Mouse (Mus musculus): ENCODE results near the gene Uhmk1. TPM values are rescaled to one million over a fixed set of nuclear protein-coding genes. Genes with fewer than 3 reads are reported as not detected.

Gene Uhmk1
- polyA plus RNA-seq, 1 experiment from 2014 or later, result 12.8 TPM

- DNase-seq (no peak), ATAC-seq (ENCODE audit: low FRiP score, low TSS enrichment) (no peak)
- no peak overlapping the region for H3K27ac ChIP-seq (replicated peaks; ENCODE audit: low read depth, low read length)
- H3K9me3 ChIP-seq (ENCODE audit: control insufficient read depth, low read length), result no peaks in the 10 kb centered on the region
- no peaks in the 10 kb centered on the region for H3K4me1 ChIP-seq (ENCODE audit: control insufficient read depth, insufficient read depth, low read length)
- no peaks in the 10 kb centered on the region for H3K27me3 ChIP-seq (ENCODE audit: control insufficient read depth, insufficient read depth, low read length)
- no peak overlapping the region for H3K4me3 ChIP-seq (replicated peaks; ENCODE audit: low read depth, low read length)
- H3K36me3 ChIP-seq (ENCODE audit: control insufficient read depth, insufficient read depth, low read length), result no peaks in the 10 kb centered on the region
- no peak overlapping the region for H3K4me2 ChIP-seq (ENCODE audit: low read length)
- no peak overlapping the region for H3K9ac ChIP-seq (replicated peaks; ENCODE audit: low read length)
- 89% methylated on average over 5 of the region's 5 CpGs for WGBS
These were observed 28.7 kb downstream of the Uhmk1 start for GRCm38 (mm10) chr1:170186531-170186930.

DNA sequence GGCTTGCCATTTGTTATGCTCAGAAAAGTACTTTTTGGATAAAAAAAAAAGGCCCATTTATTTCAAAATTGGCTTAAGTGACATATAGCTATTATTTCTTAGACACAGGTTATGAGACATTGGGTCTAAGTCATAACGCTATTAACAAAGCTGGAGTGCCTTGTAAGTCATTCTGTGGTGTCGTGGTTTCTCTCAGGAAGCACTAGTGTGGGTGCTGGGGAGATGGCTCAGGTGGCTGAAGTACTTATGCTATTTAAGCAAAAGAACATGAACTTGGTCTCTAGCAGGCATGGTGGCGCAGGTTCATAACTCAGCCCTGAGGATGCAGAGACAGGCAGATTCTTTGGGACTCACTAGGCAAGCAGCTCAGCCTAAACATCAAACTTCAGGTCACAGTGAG lies 30.1 kb downstream of the Uhmk1 start:
- H3K9ac ChIP-seq (replicated peaks; ENCODE audit: low read length), result no peak overlapping the region
- ATAC-seq (ENCODE audit: low FRiP score, low TSS enrichment) (no peak), DNase-seq (no peak)
- no peaks in the 10 kb centered on the region for H3K36me3 ChIP-seq (ENCODE audit: control insufficient read depth, insufficient read depth, low read length)
- no peak overlapping the region for H3K4me3 ChIP-seq (replicated peaks; ENCODE audit: low read depth, low read length)
- no peaks in the 10 kb centered on the region for H3K27me3 ChIP-seq (ENCODE audit: control insufficient read depth, insufficient read depth, low read length)
- H3K27ac ChIP-seq (replicated peaks; ENCODE audit: low read depth, low read length), result no peak overlapping the region
- no peaks in the 10 kb centered on the region for H3K4me1 ChIP-seq (ENCODE audit: control insufficient read depth, insufficient read depth, low read length)
- H3K4me2 ChIP-seq (ENCODE audit: low read length), result no peak overlapping the region
- H3K9me3 ChIP-seq (ENCODE audit: control insufficient read depth, low read length), result no peaks in the 10 kb centered on the region
- 94% methylated on average over 3 of the region's 3 CpGs for WGBS

DNA sequence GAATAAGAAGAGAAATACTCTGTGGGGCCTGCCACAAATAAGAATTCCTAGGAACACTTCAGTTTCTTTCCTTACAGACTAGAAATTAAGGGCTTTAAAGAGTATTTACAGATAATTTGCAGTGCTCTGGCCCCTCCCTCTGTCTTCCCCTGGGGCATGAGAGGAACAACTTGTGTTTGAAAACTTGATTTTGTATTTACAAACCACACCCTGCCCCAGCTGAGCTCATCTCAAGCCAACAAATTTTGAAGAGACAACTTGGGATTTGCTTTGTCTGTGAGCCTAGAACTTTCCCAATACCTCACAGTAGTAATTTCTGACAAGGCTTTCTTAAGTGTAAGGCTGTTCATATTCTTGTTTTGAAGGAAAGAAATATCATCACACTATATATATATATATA lies 32.5 kb downstream of the Uhmk1 start:
- Histone ChIP-seq H3K4me1 (ENCODE audit: control insufficient read depth, insufficient read depth, low read length) (no peaks in the 10 kb centered on the region), H3K27me3 (ENCODE audit: control insufficient read depth, insufficient read depth, low read length) (no peaks in the 10 kb centered on the region), H3K4me3 (replicated peaks; ENCODE audit: low read depth, low read length) (no peak overlapping the region), H3K9ac (replicated peaks; ENCODE audit: low read length) (no peak overlapping the region), H3K27ac (replicated peaks; ENCODE audit: low read depth, low read length) (no peak overlapping the region), H3K4me2 (ENCODE audit: low read length) (no peak overlapping the region), H3K36me3 (ENCODE audit: control insufficient read depth, insufficient read depth, low read length) (no peaks in the 10 kb centered on the region), H3K9me3 (ENCODE audit: control insufficient read depth, low read length) (no peaks in the 10 kb centered on the region)
- DNase-seq (no peak), ATAC-seq (ENCODE audit: low FRiP score, low TSS enrichment) (no peak)

GRCm38 (mm10) chr1:170176661-170177239 lies 38.4 kb downstream of the Uhmk1 start:
- H3K27me3 ChIP-seq (ENCODE audit: control insufficient read depth, insufficient read depth, low read length), result no peaks in the 10 kb centered on the region
- peaks cover 10% of the 10 kb centered on the region; the same call in 1 of the 2 replicates for H3K4me1 ChIP-seq (ENCODE audit: control insufficient read depth, insufficient read depth, low read length)
- no peaks in the 10 kb centered on the region for H3K36me3 ChIP-seq (ENCODE audit: control insufficient read depth, insufficient read depth, low read length)
- H3K9ac ChIP-seq (replicated peaks; ENCODE audit: low read length), result no peak overlapping the region
- ATAC-seq (ENCODE audit: low FRiP score, low TSS enrichment) (no peak), DNase-seq (no peak)
- 77% methylated on average over 8 of the region's 8 CpGs for WGBS
- no peak overlapping the region for H3K4me2 ChIP-seq (ENCODE audit: low read length)
- no peak overlapping the region for H3K27ac ChIP-seq (replicated peaks; ENCODE audit: low read depth, low read length)
- no peak overlapping the region for H3K4me3 ChIP-seq (replicated peaks; ENCODE audit: low read depth, low read length)
- H3K9me3 ChIP-seq (ENCODE audit: control insufficient read depth, low read length), result no peaks in the 10 kb centered on the region

GRCm38 (mm10) chr1:170175848-170176247 lies 39.3 kb downstream of the Uhmk1 start:
- ATAC-seq (ENCODE audit: low FRiP score, low TSS enrichment) (no peak), DNase-seq (peak; percentile 18)
- no peaks in the 10 kb centered on the region for H3K36me3 ChIP-seq (ENCODE audit: control insufficient read depth, insufficient read depth, low read length)
- no peak overlapping the region for H3K4me3 ChIP-seq (replicated peaks; ENCODE audit: low read depth, low read length)
- H3K9ac ChIP-seq (replicated peaks; ENCODE audit: low read length), result no peak overlapping the region
- peak overlapping the region; percentile 81 for H3K4me2 ChIP-seq (ENCODE audit: low read length)
- H3K27me3 ChIP-seq (ENCODE audit: control insufficient read depth, insufficient read depth, low read length), result no peaks in the 10 kb centered on the region
- H3K27ac ChIP-seq (replicated peaks; ENCODE audit: low read depth, low read length), result no peak overlapping the region
- H3K4me1 ChIP-seq (ENCODE audit: control insufficient read depth, insufficient read depth, low read length), result peaks cover 10% of the 10 kb centered on the region; the same call in 1 of the 2 replicates
- H3K9me3 ChIP-seq (ENCODE audit: control insufficient read depth, low read length), result no peaks in the 10 kb centered on the region
- 59% methylated on average over 6 of the region's 6 CpGs for WGBS

- DNase-seq, result peak; percentile 98
- ATAC-seq (ENCODE audit: low FRiP score, low TSS enrichment), result peak; percentile 100
- Histone ChIP-seq H3K9ac (replicated peaks; ENCODE audit: low read length) (peak within 1 kb of the TSS; percentile 84), H3K27ac (replicated peaks; ENCODE audit: low read depth, low read length) (peak within 1 kb of the TSS; percentile 94), H3K4me1 (ENCODE audit: control insufficient read depth, insufficient read depth, low read length) (peaks cover 10% of the 10 kb centered on the region; the same call in 1 of the 2 replicates), H3K4me2 (ENCODE audit: low read length) (peak within 1 kb of the TSS; percentile 81), H3K36me3 (ENCODE audit: control insufficient read depth, insufficient read depth, low read length) (no peaks in the 10 kb centered on the region), H3K9me3 (ENCODE audit: control insufficient read depth, low read length) (no peaks in the 10 kb centered on the region), H3K4me3 (replicated peaks; ENCODE audit: low read depth, low read length) (peak within 1 kb of the TSS; percentile 79), H3K27me3 (ENCODE audit: control insufficient read depth, insufficient read depth, low read length) (no peaks in the 10 kb centered on the region)
- under 1% methylated on average over 52 of the region's 52 CpGs for WGBS
These were observed 40.3 kb downstream of the Uhmk1 start, which contains the start of gene Uap1 for GRCm38 (mm10) chr1:170174814-170175332. TSS of gene Uap1 (minus strand) at chr1:170174957.

DNA sequence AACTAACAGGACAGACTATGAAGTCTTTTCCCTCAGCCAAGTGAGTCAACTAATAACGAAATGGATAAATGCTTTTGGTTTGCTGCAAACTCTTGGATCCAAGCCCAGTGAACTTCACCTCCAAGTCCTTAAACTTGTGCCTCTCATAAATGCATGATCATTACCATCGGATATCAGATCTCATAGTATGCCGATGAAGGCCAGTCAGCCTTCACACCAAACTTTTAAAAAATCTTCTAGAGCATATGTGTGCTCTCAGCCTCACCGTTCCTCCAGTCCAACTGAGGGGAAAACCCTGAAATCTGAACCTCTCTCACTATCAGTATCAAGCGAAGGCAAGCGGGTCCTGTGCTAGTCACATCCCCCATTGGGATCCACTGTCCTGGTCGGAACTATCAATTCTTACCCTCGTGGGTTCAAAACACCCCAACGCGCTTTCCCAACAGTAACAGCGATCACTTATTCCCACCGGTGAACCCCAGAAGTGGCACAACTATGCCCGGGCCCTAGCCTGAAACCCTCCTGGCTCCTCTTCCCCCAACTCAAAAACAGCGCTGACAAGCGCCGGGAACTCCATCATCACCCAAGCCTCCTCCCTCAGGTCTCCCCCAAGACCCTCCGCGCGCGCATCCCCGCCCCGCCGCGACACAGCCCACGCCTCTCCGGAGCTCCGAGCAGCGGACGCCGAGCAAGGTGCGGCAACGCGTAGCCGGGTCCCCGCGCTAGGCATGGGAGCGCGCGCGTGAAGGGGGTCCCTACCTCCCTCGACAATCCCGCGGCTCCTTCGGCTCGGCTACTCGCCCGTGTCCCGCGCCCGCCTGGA lies 41.0 kb downstream of the Uhmk1 start:
- ATAC-seq (ENCODE audit: low FRiP score, low TSS enrichment), result peak; percentile 84
- Histone ChIP-seq H3K9me3 (ENCODE audit: control insufficient read depth, low read length) (no peaks in the 10 kb centered on the region), H3K4me3 (replicated peaks; ENCODE audit: low read depth, low read length) (peak overlapping the region; percentile 79), H3K4me2 (ENCODE audit: low read length) (peak overlapping the region; percentile 81), H3K27me3 (ENCODE audit: control insufficient read depth, insufficient read depth, low read length) (no peaks in the 10 kb centered on the region), H3K27ac (replicated peaks; ENCODE audit: low read depth, low read length) (peak overlapping the region; percentile 94), H3K36me3 (ENCODE audit: control insufficient read depth, insufficient read depth, low read length) (no peaks in the 10 kb centered on the region), H3K4me1 (ENCODE audit: control insufficient read depth, insufficient read depth, low read length) (peaks cover 10% of the 10 kb centered on the region; the same call in 1 of the 2 replicates), H3K9ac (replicated peaks; ENCODE audit: low read length) (peak overlapping the region; percentile 84)
- WGBS, result 1% methylated on average over 50 of the region's 50 CpGs
- no peak for DNase-seq

GRCm38 (mm10) chr1:170167781-170168180 lies 47.4 kb downstream of the Uhmk1 start:
- H3K4me3 ChIP-seq (replicated peaks; ENCODE audit: low read depth, low read length), result no peak overlapping the region
- no peaks in the 10 kb centered on the region for H3K27me3 ChIP-seq (ENCODE audit: control insufficient read depth, insufficient read depth, low read length)
- H3K4me2 ChIP-seq (ENCODE audit: low read length), result no peak overlapping the region
- WGBS, result 97% methylated on average over 6 of the region's 6 CpGs
- H3K4me1 ChIP-seq (ENCODE audit: control insufficient read depth, insufficient read depth, low read length), result no peaks in the 10 kb centered on the region
- DNase-seq (no peak), ATAC-seq (ENCODE audit: low FRiP score, low TSS enrichment) (no peak)
- H3K36me3 ChIP-seq (ENCODE audit: control insufficient read depth, insufficient read depth, low read length), result peaks cover 17% of the 10 kb centered on the region; the same call in 1 of the 2 replicates
- H3K27ac ChIP-seq (replicated peaks; ENCODE audit: low read depth, low read length), result no peak overlapping the region
- no peaks in the 10 kb centered on the region for H3K9me3 ChIP-seq (ENCODE audit: control insufficient read depth, low read length)
- no peak overlapping the region for H3K9ac ChIP-seq (replicated peaks; ENCODE audit: low read length)
